Mouse (Mus musculus) adrenal gland, adult 2 months (tissue): Measurements from ENCODE around the gene Sirpb1c. TPM values are rescaled to one million over a fixed set of nuclear protein-coding genes. Genes with fewer than 3 reads are reported as not detected.
"Not testable (repeated sequence)": the region's sequence is repeated elsewhere in the genome, so short reads cannot be mapped to it uniquely, and the experiment has no call there.

ENCODE experiments used
- DNase-seq: peaks from one replicate; pipeline ENCODE4 v3.0.0; 2021
- long read RNA-seq: library from polyadenylated mRNA; stranded (forward); transcript quantifications from one replicate; pipeline ENCODE4 v2.0.0, GENCODE M21; 2021
- polyA plus RNA-seq: library from polyadenylated mRNA; depleted of rRNA; stranded (reverse); fragments of >200 nt; gene quantifications from 2 replicates; pipeline ENCODE4 v1.2.3, GENCODE M21; 2012; rRNA removed
- total RNA-seq, 2 experiments: library from RNA; stranded (reverse); gene quantifications; 2 replicates each; pipeline ENCODE4 v1.2.3; 2021

Gene Sirpb1c
- 1 to 10 TPM in 1 of 2 experiments, under 1 TPM in 1; 0.40 to 1.3 TPM for total RNA-seq
- 0.15 and 0.17 TPM in 2 replicates for polyA plus RNA-seq
- long read RNA-seq, partial matches to known transcripts, result 0 of 2 reads
- long read RNA-seq, other reads (novel, unspliced or antisense), result 1 of 2 reads

DNA sequence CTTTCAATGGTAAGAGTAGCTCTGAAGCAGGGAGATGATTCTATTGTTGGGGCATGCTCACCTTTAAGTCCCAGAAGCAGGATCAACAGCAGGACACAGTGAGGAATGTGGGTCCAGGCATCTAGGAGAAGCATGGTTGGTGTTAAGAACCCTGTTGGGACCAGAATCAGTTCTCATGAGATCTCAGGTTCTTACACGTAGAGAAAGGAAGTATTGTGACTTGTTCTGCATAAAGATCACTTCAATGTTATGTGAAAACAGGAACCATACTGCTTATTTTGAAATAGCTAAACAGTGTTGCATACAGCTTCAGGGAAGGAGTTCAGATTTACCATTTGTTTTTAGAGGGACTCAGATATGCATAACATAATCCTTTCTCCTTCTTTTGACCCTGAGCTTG is at the start of gene Sirpb1c:
Gene Sirpb1c, minus strand, starts transcription at position 249 of the 400 bp plus-strand sequence.
- not testable (repeated sequence) for DNase-seq

DNA sequence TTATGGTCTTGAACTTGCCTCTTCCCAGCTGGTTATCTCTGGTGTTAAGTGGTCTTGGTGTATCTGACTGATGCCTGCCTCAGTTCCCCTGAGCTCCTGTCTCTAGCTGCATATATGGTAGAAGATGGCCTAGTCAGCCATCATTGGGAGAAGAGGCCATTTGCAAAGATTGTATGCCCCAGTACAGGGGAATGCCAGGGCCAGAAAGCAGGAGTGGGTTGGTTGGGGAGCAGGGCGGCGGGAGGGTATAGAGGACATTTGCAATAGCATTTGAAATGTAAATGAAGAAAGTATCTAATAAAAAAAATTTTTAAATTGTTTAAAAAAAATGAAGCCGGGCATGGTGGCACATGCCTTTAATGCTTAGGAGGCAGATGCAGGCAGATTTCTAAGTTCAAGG is 38.1 kb upstream of the Sirpb1c start:
- no peak for DNase-seq

DNA sequence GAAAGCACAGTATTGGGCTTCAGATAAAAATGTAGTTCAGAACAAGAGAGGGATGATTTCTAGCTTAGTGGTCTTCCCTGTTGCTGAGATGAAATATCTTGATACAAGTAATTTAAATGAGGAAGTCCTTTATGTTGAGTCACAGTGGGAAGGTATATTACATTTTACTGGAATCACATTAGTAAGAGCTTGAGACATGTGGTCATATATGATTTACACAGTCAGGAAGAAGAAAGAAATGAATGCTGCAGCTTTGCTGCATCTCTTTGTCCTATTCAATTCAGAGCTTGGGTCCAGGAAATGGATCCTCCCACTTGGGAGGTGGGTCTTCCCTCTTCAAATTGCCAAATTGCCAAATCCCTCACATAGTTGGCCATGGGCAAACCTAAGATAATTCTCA is 7.4 kb upstream of the Sirpb1c start:
- not testable (repeated sequence) for DNase-seq

GRCm38 (mm10) chr3:15849922-15850321 is 1.6 kb upstream of the Sirpb1c start:
- DNase-seq, result no peak

- no peak for DNase-seq
These were observed 838 bp downstream of the Sirpb1c start for GRCm38 (mm10) chr3:15847332-15848047.

DNA sequence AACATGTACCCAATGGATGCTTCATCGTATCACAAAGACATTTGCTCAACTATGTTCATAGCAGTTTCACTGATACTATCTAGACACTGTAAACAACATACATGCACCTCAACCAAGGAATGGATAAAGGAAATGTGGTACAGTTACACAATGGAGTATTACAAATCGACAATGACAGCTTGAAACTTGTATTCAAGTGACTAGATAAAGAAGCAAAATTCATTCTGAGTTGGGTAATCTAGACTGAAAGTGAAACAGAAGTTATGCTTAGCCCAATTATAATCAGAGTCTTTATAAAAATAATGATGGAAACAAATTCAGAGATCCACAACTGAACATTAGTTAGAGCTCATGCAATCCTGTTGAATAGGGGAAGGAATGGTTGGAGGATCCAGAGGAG is 74.7 kb downstream of the Sirpb1c start:
- not testable (repeated sequence) for DNase-seq

Other genes with a start within 250 kb of the Sirpb1c start
- under 1 TPM; 0.31 to 0.63 TPM for gene Gm5150, start 157.9 kb upstream of the Sirpb1c start, total RNA-seq
- not detected in 2 replicates for gene Gm5150, start 157.9 kb upstream of the Sirpb1c start, polyA plus RNA-seq